Mouse (Mus musculus) liver, embryonic 13.5 days (tissue): ENCODE data around the gene Col1a2. TPM values are rescaled to one million over a fixed set of nuclear protein-coding genes. Genes with fewer than 3 reads are reported as not detected.

Experiments used
- ATAC-seq: fragments of 200-750 bp; cut with Nextera tagmentation; 2 replicates; pipeline ENCODE4 v1.8.0; 2017; ENCODE audit warnings: low read depth, mild to moderate bottlenecking, moderate number of reproducible peaks, moderate library complexity
- DNase-seq: peaks from one replicate; pipeline ENCODE4 v3.0.0; 2022
- H3K27ac ChIP-seq: fragments of 300-500 bp; sonication (generic); 2 replicates; pipeline ENCODE4 v1.5.1; 2015; ENCODE audit warnings: moderate library complexity, mild to moderate bottlenecking, inconsistent platforms
- H3K27me3 ChIP-seq: fragments of 300-500 bp; sonication (generic); 2 replicates; pipeline ENCODE4 v1.6.1; 2015; ENCODE audit warnings: mild to moderate bottlenecking, inconsistent platforms
- H3K36me3 ChIP-seq: fragments of 300-500 bp; sonication (generic); 2 replicates; pipeline ENCODE4 v1.6.1; 2015; ENCODE audit warnings: mild to moderate bottlenecking, inconsistent platforms
- H3K4me1 ChIP-seq: fragments of 300-500 bp; sonication (generic); replicated peaks from 2 replicates; pipeline ENCODE4 v1.6.1; 2015; ENCODE audit warnings: inconsistent platforms
- H3K4me2 ChIP-seq: fragments of 300-500 bp; sonication (generic); 2 replicates; pipeline ENCODE4 v1.6.1; 2015; ENCODE audit warnings: inconsistent platforms, mild to moderate bottlenecking, moderate library complexity
- H3K4me3 ChIP-seq: fragments of 300-500 bp; sonication (generic); replicated peaks from 2 replicates; pipeline ENCODE4 v1.5.1; 2015; ENCODE audit warnings: mild to moderate bottlenecking, inconsistent platforms
- H3K9ac ChIP-seq: fragments of 300-500 bp; sonication (generic); 2 replicates; pipeline ENCODE4 v1.6.1; 2015; ENCODE audit warnings: mild to moderate bottlenecking, inconsistent platforms
- H3K9me3 ChIP-seq: fragments of 300-500 bp; sonication (generic); replicated peaks from 2 replicates; pipeline ENCODE4 v1.6.1; 2016; ENCODE audit warnings: inconsistent platforms
- WGBS: fragments of 180-500 bp; shearing (Covaris S2); methylation state at CpG from one replicate; pipeline ENCODE4 v1.1.7; 2015; ENCODE audit not compliant: insufficient replicate concordance; 5-methylcytosine and 5-hydroxymethylcytosine counted together
- polyA plus RNA-seq: library from polyadenylated mRNA; unstranded; fragments of >200 nt; fragmentation: Nextera tagmentation; extraction: Ambion mirVana; gene quantifications from 2 replicates; pipeline ENCODE4 v1.2.1, GENCODE M21; 2015

Gene Col1a2
- polyA plus RNA-seq, 1 experiment from 2014 or later = 54.3 TPM

- Histone ChIP-seq H3K4me1 (no peaks in the 10 kb centered on the region), H3K4me2 (no peak overlapping the region), H3K4me3 (no peak overlapping the region), H3K27me3 (no peaks in the 10 kb centered on the region), H3K9me3 (no peaks in the 10 kb centered on the region), H3K27ac (peak overlapping the region; percentile 55; the same call in 1 of the 2 replicates), H3K36me3 (no peaks in the 10 kb centered on the region), H3K9ac (no peak overlapping the region)
- ATAC-seq (no peak), DNase-seq (no peak)
- 35% methylated on average over 6 of the region's 6 CpGs for WGBS
Measured at GRCm38 (mm10) chr6:4489366-4490245, 15.0 kb upstream of the Col1a2 start.

DNA sequence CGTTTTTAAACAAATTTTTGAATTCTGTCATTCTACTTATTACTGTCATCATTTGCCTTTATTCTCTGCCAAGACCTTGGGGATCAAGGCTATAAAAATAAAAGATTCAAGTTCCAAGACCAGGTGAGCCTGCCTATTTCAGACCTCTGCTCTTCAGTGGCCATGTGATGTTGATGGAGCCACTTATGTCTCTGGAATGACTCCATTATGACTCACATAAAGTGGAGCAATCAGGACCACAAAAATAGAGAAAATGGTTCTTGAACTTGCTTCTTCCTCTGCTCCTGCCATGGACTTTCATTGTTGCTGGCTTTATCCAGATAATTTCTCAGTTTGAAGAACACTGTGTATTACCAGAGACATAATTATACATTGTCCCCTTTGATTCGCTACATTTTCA, 10.9 kb upstream of the Col1a2 start:
- no peak overlapping the region for H3K9ac ChIP-seq
- H3K27ac ChIP-seq = no peak overlapping the region
- no peaks in the 10 kb centered on the region for H3K36me3 ChIP-seq
- H3K27me3 ChIP-seq = no peaks in the 10 kb centered on the region
- no peaks in the 10 kb centered on the region for H3K4me1 ChIP-seq
- no peak for ATAC-seq
- 36% methylated on average over 2 of the region's 2 CpGs for whole genome bisulfite sequencing
- H3K4me3 ChIP-seq = no peak overlapping the region
- no peaks in the 10 kb centered on the region for H3K9me3 ChIP-seq
- no peak for DNase-seq
- no peak overlapping the region for H3K4me2 ChIP-seq

GRCm38 (mm10) chr6:4496428-4496827, 8.2 kb upstream of the Col1a2 start:
- Histone ChIP-seq H3K27ac (no peak overlapping the region), H3K27me3 (no peaks in the 10 kb centered on the region), H3K36me3 (no peaks in the 10 kb centered on the region), H3K9me3 (no peaks in the 10 kb centered on the region), H3K9ac (no peak overlapping the region), H3K4me2 (no peak overlapping the region), H3K4me3 (no peak overlapping the region), H3K4me1 (no peaks in the 10 kb centered on the region)
- WGBS = 33% methylated on average over 1 of the region's 1 CpGs
- no peak for DNase-seq
- no peak for ATAC-seq

- Histone ChIP-seq H3K27me3 (peaks cover 9% of the 10 kb centered on the region; the same call in 1 of the 2 replicates), H3K4me1 (0 out of 2 replicates have a peak, but pooled peaks cover 7% of the 10 kb centered on the region), H3K4me2 (no peak overlapping the region), H3K27ac (no peak overlapping the region), H3K36me3 (no peaks in the 10 kb centered on the region), H3K4me3 (no peak overlapping the region), H3K9me3 (no peaks in the 10 kb centered on the region), H3K9ac (no peak overlapping the region)
- DNase-seq = no peak
- WGBS = 0% methylated on average over 1 of the region's 1 CpGs
- no peak for ATAC-seq
Measured at GRCm38 (mm10) chr6:4503106-4503505, 1.5 kb upstream of the Col1a2 start.

DNA sequence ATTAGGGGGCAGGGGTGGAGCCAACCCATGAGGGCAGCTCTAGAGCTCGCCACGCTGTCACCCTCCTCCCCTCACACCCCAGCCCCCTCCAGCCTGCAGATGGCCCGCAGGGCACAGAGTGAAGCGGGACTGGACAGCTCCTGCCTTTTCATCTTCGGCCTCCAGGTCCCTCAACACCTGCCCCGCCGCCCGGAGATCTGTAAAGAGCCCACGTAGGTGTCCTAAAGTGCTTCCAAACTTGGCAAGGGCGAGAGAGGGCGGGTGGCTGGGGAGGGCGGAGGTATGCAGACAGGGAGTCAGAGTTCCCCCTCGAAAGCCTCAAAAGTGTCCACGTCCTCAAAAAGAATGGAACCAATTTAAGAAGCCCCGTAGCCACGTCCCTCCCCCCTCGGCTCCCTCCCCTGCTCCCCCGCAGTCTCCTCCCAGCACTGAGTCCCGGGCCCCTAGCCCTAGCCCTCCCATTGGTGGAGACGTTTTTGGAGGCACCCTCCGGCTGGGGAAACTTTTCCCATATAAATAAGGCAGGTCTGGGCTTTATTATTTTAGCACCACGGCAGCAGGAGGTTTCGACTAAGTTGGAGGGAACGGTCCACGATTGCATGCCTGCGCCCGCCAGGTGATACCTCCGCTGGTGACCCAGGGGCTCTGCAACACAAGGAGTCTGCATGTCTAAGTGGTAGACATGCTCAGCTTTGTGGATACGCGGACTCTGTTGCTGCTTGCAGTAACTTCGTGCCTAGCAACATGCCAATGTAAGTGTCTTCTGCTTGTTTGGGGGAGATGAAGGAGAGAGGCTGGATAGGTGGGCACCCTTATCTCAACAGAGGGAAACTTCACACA, 764 bp downstream of the Col1a2 start:
- no peaks in the 10 kb centered on the region for H3K36me3 ChIP-seq
- peak overlapping the region; percentile 49; the same call in 1 of the 2 replicates for H3K9ac ChIP-seq
- H3K27ac ChIP-seq = no peak overlapping the region
- 0 out of 2 replicates have a peak, but pooled peaks cover 7% of the 10 kb centered on the region for H3K4me1 ChIP-seq
- H3K4me2 ChIP-seq = peak overlapping the region; percentile 61
- H3K27me3 ChIP-seq = peaks cover 9% of the 10 kb centered on the region; the same call in 1 of the 2 replicates
- peak overlapping the region; percentile 42 for H3K4me3 ChIP-seq
- no peaks in the 10 kb centered on the region for H3K9me3 ChIP-seq
- 3% methylated on average over 31 of the region's 31 CpGs for WGBS
- ATAC-seq (peak; percentile 50; the same call in 1 of the 2 replicates), DNase-seq (no peak)

GRCm38 (mm10) chr6:4506106-4506505, 1.5 kb downstream of the Col1a2 start:
- peak overlapping the region; percentile 42 for H3K4me3 ChIP-seq
- H3K27ac ChIP-seq = no peak overlapping the region
- 0 out of 2 replicates have a peak, but pooled peaks cover 7% of the 10 kb centered on the region for H3K4me1 ChIP-seq
- H3K27me3 ChIP-seq = peaks cover 9% of the 10 kb centered on the region; the same call in 1 of the 2 replicates
- no peaks in the 10 kb centered on the region for H3K9me3 ChIP-seq
- DNase-seq (no peak), ATAC-seq (no peak)
- H3K9ac ChIP-seq = peak overlapping the region; percentile 49; the same call in 1 of the 2 replicates
- WGBS = 11% methylated on average over 11 of the region's 11 CpGs
- no peaks in the 10 kb centered on the region for H3K36me3 ChIP-seq
- H3K4me2 ChIP-seq = peak overlapping the region; percentile 61

GRCm38 (mm10) chr6:4506791-4507190, 2.2 kb downstream of the Col1a2 start:
- Histone ChIP-seq H3K36me3 (no peaks in the 10 kb centered on the region), H3K9ac (no peak overlapping the region), H3K9me3 (no peaks in the 10 kb centered on the region), H3K4me1 (0 out of 2 replicates have a peak, but pooled peaks cover 7% of the 10 kb centered on the region), H3K4me2 (no peak overlapping the region), H3K27ac (no peak overlapping the region), H3K27me3 (peaks cover 9% of the 10 kb centered on the region; the same call in 1 of the 2 replicates), H3K4me3 (no peak overlapping the region)
- WGBS = 50% methylated on average over 5 of the region's 5 CpGs
- DNase-seq (no peak), ATAC-seq (no peak)

DNA sequence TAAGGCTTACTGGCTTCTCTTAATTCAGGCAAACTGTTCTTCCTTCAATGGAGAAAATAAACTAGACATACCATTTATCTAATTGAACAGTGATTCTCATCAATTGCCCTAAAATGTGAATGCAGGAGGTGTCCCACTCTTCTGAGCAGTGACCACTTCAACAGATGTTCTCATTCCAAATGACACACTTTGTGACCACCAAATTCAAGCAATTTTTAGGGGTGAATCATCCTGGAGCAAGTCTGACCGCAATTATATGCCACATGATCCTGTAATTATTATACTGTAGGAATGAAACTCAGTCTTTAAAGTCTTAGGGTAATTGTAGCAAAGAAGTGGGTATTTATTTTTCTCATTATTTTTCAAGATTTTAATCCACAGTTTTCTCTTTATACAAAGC, 2.7 kb downstream of the Col1a2 start:
- Histone ChIP-seq H3K4me3 (no peak overlapping the region), H3K36me3 (no peaks in the 10 kb centered on the region), H3K9me3 (no peaks in the 10 kb centered on the region), H3K4me1 (0 out of 2 replicates have a peak, but pooled peaks cover 7% of the 10 kb centered on the region), H3K27ac (no peak overlapping the region), H3K4me2 (0 out of 2 replicates have a peak overlapping the region, but pooled peaks have one; percentile 3), H3K27me3 (peaks cover 9% of the 10 kb centered on the region; the same call in 1 of the 2 replicates), H3K9ac (no peak overlapping the region)
- DNase-seq (no peak), ATAC-seq (no peak)
- 72% methylated on average over 1 of the region's 1 CpGs for WGBS

DNA sequence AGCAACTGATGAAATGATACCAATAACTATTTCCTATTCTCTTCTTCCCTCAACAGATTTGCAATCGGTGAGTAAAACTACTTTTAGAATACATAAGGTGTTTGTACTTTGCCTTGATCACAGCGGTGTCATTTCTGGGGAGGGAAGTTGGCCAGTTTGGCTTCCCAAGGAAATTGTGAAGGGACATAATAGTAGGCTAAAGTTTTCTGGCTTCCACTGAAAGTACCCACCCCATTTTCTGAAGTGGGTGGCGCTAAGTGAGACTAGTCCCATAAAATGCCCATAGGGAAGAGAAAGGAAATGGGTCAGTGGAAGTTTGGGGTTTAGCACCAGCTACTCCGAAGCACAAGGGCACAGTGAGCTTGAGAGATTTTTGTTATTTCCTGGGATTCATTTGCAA, 3.7 kb downstream of the Col1a2 start:
- ATAC-seq (no peak), DNase-seq (no peak)
- Histone ChIP-seq H3K9me3 (no peaks in the 10 kb centered on the region), H3K4me1 (0 out of 2 replicates have a peak, but pooled peaks cover 7% of the 10 kb centered on the region), H3K27me3 (peaks cover 9% of the 10 kb centered on the region; the same call in 1 of the 2 replicates), H3K9ac (no peak overlapping the region), H3K36me3 (no peaks in the 10 kb centered on the region), H3K27ac (no peak overlapping the region), H3K4me3 (no peak overlapping the region), H3K4me2 (no peak overlapping the region)
- 65% methylated on average over 4 of the region's 4 CpGs for WGBS

DNA sequence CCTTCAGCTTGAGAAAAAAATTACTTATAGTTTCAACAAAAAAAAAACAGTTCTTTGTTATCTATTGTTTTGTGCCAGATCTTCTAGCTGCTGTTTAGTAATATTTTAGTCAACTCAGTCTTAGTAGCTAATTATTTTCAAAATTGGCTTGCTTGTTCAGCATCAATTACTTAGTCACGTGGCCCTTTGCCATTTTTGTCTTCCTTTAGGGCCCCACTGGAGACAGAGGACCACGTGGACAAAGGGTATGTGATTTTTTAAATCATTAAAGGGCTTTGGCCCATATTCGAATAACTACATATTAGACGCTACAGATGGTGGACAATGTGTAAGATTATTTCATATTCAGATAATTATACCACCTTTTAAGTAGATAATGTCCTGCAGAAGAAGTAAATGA, 4.8 kb downstream of the Col1a2 start:
- 55% methylated on average over 4 of the region's 4 CpGs for WGBS
- ATAC-seq = no peak

GRCm38 (mm10) chr6:4514671-4515070, 10.1 kb downstream of the Col1a2 start:
- Histone ChIP-seq H3K4me3 (no peak overlapping the region), H3K27me3 (no peaks in the 10 kb centered on the region), H3K36me3 (no peaks in the 10 kb centered on the region), H3K9ac (no peak overlapping the region), H3K9me3 (no peaks in the 10 kb centered on the region), H3K4me1 (no peaks in the 10 kb centered on the region), H3K27ac (no peak overlapping the region), H3K4me2 (no peak overlapping the region)
- WGBS = 55% methylated on average over 2 of the region's 2 CpGs
- no peak for DNase-seq
- no peak for ATAC-seq

More for the DNA sequence above, 4.8 kb downstream of the Col1a2 start:
- no peaks in the 10 kb centered on the region for H3K9me3 ChIP-seq
- no peak for DNase-seq
- no peak overlapping the region for H3K9ac ChIP-seq
- H3K27me3 ChIP-seq = peaks cover 7% of the 10 kb centered on the region; the same call in 1 of the 2 replicates
- H3K4me2 ChIP-seq = no peak overlapping the region
- H3K4me1 ChIP-seq = 0 out of 2 replicates have a peak, but pooled peaks cover 7% of the 10 kb centered on the region
- no peaks in the 10 kb centered on the region for H3K36me3 ChIP-seq
- H3K4me3 ChIP-seq = no peak overlapping the region
- no peak overlapping the region for H3K27ac ChIP-seq
